Mouse (Mus musculus) lung, adult 18-20 months (tissue): ENCODE data around the gene Jund.
A peak's percentile ranks its signal among the peaks of the same experiment; 100 is the strongest.

Experiments
- DNase-seq, 2 experiments: peaks; one replicate each; pipeline ENCODE4 v3.0.0; 2022; ENCODE audit warnings: mixed read lengths in 2 of 2

Jund gene

GRCm38 (mm10) chr8:70729808-70730475 lies 31.2 kb downstream of the Jund start:
- peak; percentile 42 to 55 for DNase-seq

- DNase-seq = no peak
Measured at GRCm38 (mm10) chr8:70730956-70731355, 32.2 kb downstream of the Jund start.

GRCm38 (mm10) chr8:70737705-70738104 lies 39.0 kb downstream of the Jund start:
- no peak for DNase-seq

- DNase-seq = peak; percentile 84 to 91
Measured at GRCm38 (mm10) chr8:70738211-70738610, 39.5 kb downstream of the Jund start.

GRCm38 (mm10) chr8:70741661-70742060 lies 42.9 kb downstream of the Jund start:
- no peak for DNase-seq

- DNase-seq = no peak
Measured at GRCm38 (mm10) chr8:70742176-70742575, 43.4 kb downstream of the Jund start.

- no peak for DNase-seq
Measured at GRCm38 (mm10) chr8:70742981-70743655, 44.4 kb downstream of the Jund start.

GRCm38 (mm10) chr8:70743656-70744590 lies 45.2 kb downstream of the Jund start:
- peak; percentile 71 to 81 for DNase-seq

GRCm38 (mm10) chr8:70744806-70745205 lies 46.1 kb downstream of the Jund start:
- DNase-seq = no peak

- DNase-seq = no peak
Measured at GRCm38 (mm10) chr8:70745691-70746220, 47.0 kb downstream of the Jund start.

- DNase-seq = no peak
Measured at GRCm38 (mm10) chr8:70746676-70747075, 47.9 kb downstream of the Jund start.

- DNase-seq = no peak
Measured at GRCm38 (mm10) chr8:70747211-70747890, 48.6 kb downstream of the Jund start.

GRCm38 (mm10) chr8:70748246-70749096 lies 49.7 kb downstream of the Jund start:
- DNase-seq = no peak

GRCm38 (mm10) chr8:70749097-70749674 lies 50.4 kb downstream of the Jund start:
- no peak for DNase-seq
